26 mouse cellular contexts compared by ENCODE assay signal in genomic region chr4:150159458-150159857, GRCm38 (mm10). TPM values are rescaled to one million over a fixed set of nuclear protein-coding genes. Genes with fewer than 3 reads are reported as not detected.
"Had no signal": no experiment of that assay in that cellular context is flagged by ENCODE, and none has a peak within 500 bp of the region (broad histone marks: within the 10 kb centered on the region; RNA-seq: fewer than 3 reads in every experiment).

No protein-coding gene starts in this region.

- H3K27ac ChIP-seq: lung, embryonic 15.5 days; macrophage; midbrain, embryonic 13.5 days; midbrain, embryonic 15.5 days; neural tube, embryonic 12.5 days had no signal

- DNase-seq: liver, postnatal 0 days; lung, adult 2 months; lung, postnatal 14 days; lung, postnatal 36 days; right cerebral cortex, postnatal 14 days; thymus, adult 2 months; thymus, postnatal 25 days; thymus, postnatal 4 days had no signal

- H3K4me1 ChIP-seq: lung, embryonic 15.5 days; midbrain, embryonic 13.5 days; midbrain, embryonic 15.5 days; neural tube, embryonic 12.5 days had no signal

- H3K9me3 ChIP-seq: midbrain, embryonic 15.5 days had no signal

- H3K27me3 ChIP-seq: lung, embryonic 15.5 days; midbrain, embryonic 13.5 days; midbrain, embryonic 15.5 days had no signal

- H3K4me2 ChIP-seq: lung, embryonic 15.5 days; midbrain, embryonic 11.5 days; midbrain, embryonic 13.5 days; midbrain, embryonic 15.5 days; neural tube, embryonic 12.5 days had no signal

- H3K9ac ChIP-seq: liver, postnatal 0 days; lung, embryonic 15.5 days; midbrain, embryonic 13.5 days; midbrain, embryonic 15.5 days; neural tube, embryonic 12.5 days had no signal

- H3K4me3 ChIP-seq: lung, embryonic 15.5 days; megakaryocyte, embryonic 14.5 days; midbrain, embryonic 13.5 days; midbrain, embryonic 15.5 days; neural tube, embryonic 12.5 days had no signal

- H3K36me3 ChIP-seq: lung, embryonic 15.5 days; midbrain, embryonic 13.5 days; midbrain, embryonic 15.5 days; neural tube, embryonic 12.5 days had no signal

- ATAC-seq: liver, postnatal 0 days; lung, postnatal 0 days; midbrain, embryonic 13.5 days; midbrain, embryonic 15.5 days had no signal

RNA-seq across cellular contexts. Expression of gene Slc2a7, which starts 10.7 kb away (rescaled TPM):
- total RNA-seq: midbrain, postnatal 0 days; monocyte, adult 5-6 weeks; neutrophil, adult 5-6 weeks had no signal
- polyA plus RNA-seq: liver, postnatal 0 days; lung, adult 2 months; lung, embryonic 15.5 days; lung, postnatal 0 days; macrophage; midbrain, embryonic 11.5 days; midbrain, embryonic 13.5 days; midbrain, embryonic 15.5 days; midbrain, postnatal 0 days; neural tube, embryonic 12.5 days; neural tube, embryonic 14.5 days; spleen, adult 2 months; stomach, embryonic 14.5 days; testis, adult 2 months; urinary bladder, adult 2 months had no signal

RNA-seq across cellular contexts. Expression of gene Slc2a5, which starts 40.4 kb away (rescaled TPM):
- total RNA-seq: megakaryocyte progenitor cell, adult 5-6 weeks; neutrophil, adult 5-6 weeks had no signal

RNA-seq across cellular contexts. Expression of gene Car6, which starts 41.7 kb away (rescaled TPM):
- total RNA-seq: midbrain, postnatal 0 days; monocyte, adult 5-6 weeks; neutrophil, adult 5-6 weeks had no signal
- polyA plus RNA-seq: liver, postnatal 0 days; lung, embryonic 15.5 days; midbrain, embryonic 11.5 days; midbrain, embryonic 13.5 days; midbrain, embryonic 15.5 days; midbrain, postnatal 0 days; neural tube, embryonic 12.5 days; neural tube, embryonic 14.5 days; spleen, adult 2 months; stomach, embryonic 14.5 days; stomach, embryonic 16.5 days; urinary bladder, adult 2 months had no signal
